Mouse (Mus musculus): Measurements from ENCODE around the gene Olfr463. TPM values are rescaled to one million over a fixed set of nuclear protein-coding genes. Genes with fewer than 3 reads are reported as not detected.
A peak's percentile ranks its signal among the peaks of the same experiment; 100 is the strongest.
"Not testable (repeated sequence)": the region's sequence is repeated elsewhere in the genome, so short reads cannot be mapped to it uniquely, and the experiment has no call there.

Olfr463 gene
- total and polyA plus RNA-seq, 3 experiments, result not detected

GRCm38 (mm10) chr11:87866891-87867290 lies 30.3 kb downstream of the Olfr463 start:
- H3K4me3 ChIP-seq (replicated peaks in 1 of 3; ENCODE audit: low read depth in 2 of 3, low read length in 2 of 3, poor library complexity in 1 of 3); in situ Hi-C loops (cut with MboI; ENCODE audit: low pct_ligation_motif_present, low pct_unique_long_range_greater_than_20kb, low sequenced_read_pairs); DNase-seq (ENCODE audit: extremely low read depth): not testable (repeated sequence)

GRCm38 (mm10) chr11:87862805-87863204 lies 34.4 kb downstream of the Olfr463 start:
- Histone ChIP-seq H3K4me1 (ENCODE audit: control insufficient read depth in 1 of 2, insufficient read depth in 2 of 2) (peaks cover 0 to 18% of the 10 kb centered on the region in 2 experiments; a peak in 2 of 4 replicates), H3K4me2 (ENCODE audit: insufficient read depth, low read depth, poor library complexity, severe bottlenecking) (no peak overlapping the region), H3K9ac (ENCODE audit: insufficient read depth, low read depth) (no peak overlapping the region), H3K36me3 (replicated peaks in 1 of 2; ENCODE audit: control insufficient read depth in 1 of 2, insufficient read depth in 1 of 2, low read length in 1 of 2) (peaks cover 46 to 78% of the 10 kb centered on the region in 2 experiments), H3K27me3 (replicated peaks) (no peaks in the 10 kb centered on the region), H3K79me2 (replicated peaks; ENCODE audit: control insufficient read depth, extremely low read depth, insufficient read depth, poor library complexity, severe bottlenecking) (no peaks in the 10 kb centered on the region), H3K9me3 (replicated peaks; ENCODE audit: low read length) (no peaks in the 10 kb centered on the region), H3K27ac (ENCODE audit: insufficient read depth, low read depth) (no peak overlapping the region), H3K4me3 (replicated peaks in 1 of 3; ENCODE audit: low read depth in 2 of 3, low read length in 2 of 3, poor library complexity in 1 of 3) (no peak overlapping the region)
- in situ Hi-C loops (cut with MboI; ENCODE audit: low pct_ligation_motif_present, low pct_unique_long_range_greater_than_20kb, low sequenced_read_pairs), result no loop called here
- TF ChIP-seq BHLHE40 (IDR thresholded peaks at IDR 0.05; ENCODE audit: low read depth, low read length) (no peak), USF1 (IDR thresholded peaks at IDR 0.05; ENCODE audit: low read depth, low read length) (no peak), E2F4 (IDR thresholded peaks at IDR 0.05; ENCODE audit: insufficient replicate concordance, low read depth, low read length) (no peak), NRF1 (IDR thresholded peaks at IDR 0.05; ENCODE audit: low read depth, low read length) (no peak), RCOR1 (conservative IDR thresholded peaks at IDR 0.05; ENCODE audit: low read depth, low read length) (no peak)
- no peak for DNase-seq (ENCODE audit: extremely low read depth)
- dilution Hi-C loops (cut with MboI; ENCODE audit: extremely low pct_ligation_motif_present, extremely low pct_unique_long_range_greater_than_20kb, low sequenced_read_pairs), result no loop called here

More at GRCm38 (mm10) chr11:87866891-87867290, 30.3 kb downstream of the Olfr463 start:
- dilution Hi-C loops (cut with MboI; ENCODE audit: extremely low pct_ligation_motif_present, extremely low pct_unique_long_range_greater_than_20kb, low sequenced_read_pairs); H3K79me2 ChIP-seq (replicated peaks; ENCODE audit: control insufficient read depth, extremely low read depth, insufficient read depth, poor library complexity, severe bottlenecking); H3K9ac ChIP-seq (ENCODE audit: insufficient read depth, low read depth); H3K27me3 ChIP-seq (replicated peaks); H3K9me3 ChIP-seq (replicated peaks; ENCODE audit: low read length); H3K27ac ChIP-seq (ENCODE audit: insufficient read depth, low read depth); H3K4me2 ChIP-seq (ENCODE audit: insufficient read depth, low read depth, poor library complexity, severe bottlenecking): not testable (repeated sequence)
- Histone ChIP-seq H3K36me3 (replicated peaks in 1 of 2; ENCODE audit: control insufficient read depth in 1 of 2, insufficient read depth in 1 of 2, low read length in 1 of 2) (peaks cover 16 to 38% of the 10 kb centered on the region in 2 experiments), H3K4me1 (ENCODE audit: control insufficient read depth in 1 of 2, insufficient read depth in 2 of 2) (peaks cover 5 to 24% of the 10 kb centered on the region in 2 experiments)
- peak; percentile 23; the same call in 1 of the 2 replicates for TF ChIP-seq SMC3 (IDR thresholded peaks at IDR 0.05; ENCODE audit: low read depth, low read length)
- peak in 1 of 2 experiments; percentile 57; a peak in 2 of 4 replicates for TF ChIP-seq CTCF (conservative IDR thresholded peaks at IDR 0.05 in 1 of 2, IDR thresholded peaks at IDR 0.05 in 1 of 2; ENCODE audit: low read depth in 2 of 2, low read length in 2 of 2)
- TF ChIP-seq RAD21 (IDR thresholded peaks at IDR 0.05; ENCODE audit: low read depth, low read length), result peak; percentile 27

GRCm38 (mm10) chr11:87860426-87860825 lies 36.8 kb downstream of the Olfr463 start:
- dilution Hi-C loops (cut with MboI; ENCODE audit: extremely low pct_ligation_motif_present, extremely low pct_unique_long_range_greater_than_20kb, low sequenced_read_pairs), result no loop called here
- TF ChIP-seq MYC (IDR thresholded peaks at IDR 0.05; ENCODE audit: low read depth, low read length) (no peak), ZC3H11A (IDR thresholded peaks at IDR 0.05; ENCODE audit: low read depth, low read length) (no peak), SIN3A (IDR thresholded peaks at IDR 0.05; ENCODE audit: low read length) (no peak), TBP (conservative IDR thresholded peaks at IDR 0.05; ENCODE audit: low read depth, low read length) (no peak), USF2 (conservative IDR thresholded peaks at IDR 0.05; ENCODE audit: low read depth, low read length) (no peak), RCOR1 (conservative IDR thresholded peaks at IDR 0.05; ENCODE audit: low read depth, low read length) (no peak), KAT2A (IDR thresholded peaks at IDR 0.05; ENCODE audit: insufficient replicate concordance, low read length) (no peak), MXI1 (IDR thresholded peaks at IDR 0.05; ENCODE audit: low read depth, low read length) (no peak), MAZ (IDR thresholded peaks at IDR 0.05; ENCODE audit: low read depth, low read length) (no peak), ETS1 (conservative IDR thresholded peaks at IDR 0.05; ENCODE audit: low read depth, low read length) (no peak), SMC3 (IDR thresholded peaks at IDR 0.05; ENCODE audit: low read depth, low read length) (no peak)
- Histone ChIP-seq H3K27ac (ENCODE audit: insufficient read depth, low read depth) (no peak overlapping the region), H3K4me2 (ENCODE audit: insufficient read depth, low read depth, poor library complexity, severe bottlenecking) (no peak overlapping the region), H3K79me2 (replicated peaks; ENCODE audit: control insufficient read depth, extremely low read depth, insufficient read depth, poor library complexity, severe bottlenecking) (no peaks in the 10 kb centered on the region), H3K9me3 (replicated peaks; ENCODE audit: low read length) (no peaks in the 10 kb centered on the region), H3K27me3 (replicated peaks) (no peaks in the 10 kb centered on the region), H3K4me1 (ENCODE audit: control insufficient read depth in 1 of 2, insufficient read depth in 2 of 2) (peaks cover 0 to 22% of the 10 kb centered on the region in 2 experiments; a peak in 2 of 4 replicates), H3K36me3 (replicated peaks in 1 of 2; ENCODE audit: control insufficient read depth in 1 of 2, insufficient read depth in 1 of 2, low read length in 1 of 2) (peaks cover 68 to 99% of the 10 kb centered on the region in 2 experiments), H3K4me3 (replicated peaks in 1 of 3; ENCODE audit: low read depth in 2 of 3, low read length in 2 of 3, poor library complexity in 1 of 3) (no peak overlapping the region), H3K9ac (ENCODE audit: insufficient read depth, low read depth) (no peak overlapping the region)
- no peak for DNase-seq (ENCODE audit: extremely low read depth)
- in situ Hi-C loops (cut with MboI; ENCODE audit: low pct_ligation_motif_present, low pct_unique_long_range_greater_than_20kb, low sequenced_read_pairs), result no loop called here

Measured in CH12.LX (cell line).